Mouse (Mus musculus) heart, adult 11 months (tissue): ENCODE measurements at regions not wholly inside any gene's neighbourhood (a gene's known extent, or its start where the extent isn't known, plus 50 kb on each side); places are given as distances from the start of the nearest gene placed in this dataset.
"Not testable (repeated sequence)": the region's sequence is repeated elsewhere in the genome, so short reads cannot be mapped to it uniquely, and the experiment has no call there.

Experiments
- DNase-seq: peaks from one replicate; pipeline ENCODE4 v3.0.0; 2022

- DNase-seq: no peak
Observed at GRCm38 (mm10) chr10:103958183-103958582, 184.6 kb upstream of the Gm21293 start.

DNA sequence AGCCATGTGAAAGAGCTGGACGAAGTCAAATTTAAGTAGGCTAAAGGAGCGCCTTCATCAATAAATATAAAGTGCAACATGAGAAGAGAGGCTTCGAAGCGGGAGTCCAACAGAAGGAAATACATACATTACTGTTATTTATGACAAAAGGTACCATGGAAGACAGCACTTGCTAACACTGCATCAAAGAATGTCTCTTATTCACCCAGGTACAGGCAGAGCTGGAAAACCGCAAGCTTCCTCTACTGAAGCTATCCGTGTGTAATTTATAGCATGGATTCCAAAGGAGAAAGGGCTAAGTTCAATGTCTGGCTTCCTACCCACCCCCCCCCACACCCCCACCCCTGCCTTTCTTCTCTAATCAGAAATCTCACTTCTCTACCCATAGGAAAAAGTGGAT lies 166.7 kb upstream of the Gm21293 start:
- DNase-seq: no peak

GRCm38 (mm10) chr10:103984287-103984956 lies 158.4 kb upstream of the Gm21293 start:
- no peak for DNase-seq

GRCm38 (mm10) chr10:104019540-104019939 lies 123.2 kb upstream of the Gm21293 start:
- no peak for DNase-seq

DNA sequence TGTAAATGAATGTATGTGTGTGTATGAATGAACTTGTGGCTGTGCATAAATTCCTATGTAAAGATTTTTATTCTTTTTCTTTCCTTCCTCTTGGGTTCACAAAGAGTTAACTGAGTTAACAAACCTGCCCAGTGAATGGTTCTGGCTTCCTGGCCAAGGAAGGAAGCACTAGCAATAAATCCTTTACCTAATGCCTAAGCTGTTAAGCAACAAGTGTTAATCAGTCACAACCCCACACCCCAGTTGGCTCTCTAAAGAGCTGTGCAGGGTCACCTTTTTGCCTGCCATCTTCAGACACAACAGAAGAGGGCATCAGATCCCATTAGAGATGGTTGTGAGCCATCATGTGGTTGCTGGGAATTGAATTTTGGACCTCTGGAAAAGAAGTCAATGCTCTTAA lies 121.2 kb upstream of the Gm21293 start:
- DNase-seq: no peak

DNA sequence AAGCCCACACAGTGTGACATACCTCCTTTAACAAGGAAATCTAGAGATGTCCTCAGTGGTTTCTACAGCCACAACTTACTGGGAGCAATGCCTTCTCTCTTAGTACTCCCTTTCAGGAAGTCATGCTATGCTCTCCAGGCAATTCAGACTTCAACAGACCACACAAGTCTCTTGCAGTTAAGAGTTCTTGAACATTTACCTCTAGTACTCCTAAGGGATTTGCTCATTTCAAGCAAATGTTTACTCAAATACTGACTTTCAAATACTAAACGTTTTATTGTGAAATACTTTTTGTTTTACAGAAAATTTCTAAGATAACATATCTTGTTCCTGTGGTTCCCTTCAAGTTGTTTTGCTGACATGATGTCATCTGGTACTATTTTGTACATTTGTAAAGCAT lies 114.6 kb upstream of the Gm21293 start:
- no peak for DNase-seq

DNA sequence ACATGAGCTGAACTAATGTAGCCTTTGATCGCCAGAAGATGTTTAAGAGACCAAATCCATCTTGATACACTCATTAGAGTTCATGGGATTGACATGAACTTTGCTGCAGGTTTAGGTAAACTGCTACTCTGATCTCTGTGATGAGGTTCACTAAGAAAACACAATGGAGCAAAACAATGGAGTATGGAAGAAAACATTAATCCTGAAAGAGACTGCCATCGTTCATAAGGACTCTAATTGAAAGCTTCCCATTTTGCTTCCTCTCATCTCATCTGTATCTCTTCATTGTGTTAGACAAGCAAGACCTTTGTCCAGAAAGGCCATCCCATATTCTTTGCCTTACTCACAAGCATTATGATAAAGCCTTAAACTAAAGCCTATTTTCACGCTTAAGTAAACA lies 110.0 kb upstream of the Gm21293 start:
- no peak for DNase-seq

- DNase-seq: not testable (repeated sequence)
Observed at GRCm38 (mm10) chr10:104041729-104042386, 100.9 kb upstream of the Gm21293 start.

DNA sequence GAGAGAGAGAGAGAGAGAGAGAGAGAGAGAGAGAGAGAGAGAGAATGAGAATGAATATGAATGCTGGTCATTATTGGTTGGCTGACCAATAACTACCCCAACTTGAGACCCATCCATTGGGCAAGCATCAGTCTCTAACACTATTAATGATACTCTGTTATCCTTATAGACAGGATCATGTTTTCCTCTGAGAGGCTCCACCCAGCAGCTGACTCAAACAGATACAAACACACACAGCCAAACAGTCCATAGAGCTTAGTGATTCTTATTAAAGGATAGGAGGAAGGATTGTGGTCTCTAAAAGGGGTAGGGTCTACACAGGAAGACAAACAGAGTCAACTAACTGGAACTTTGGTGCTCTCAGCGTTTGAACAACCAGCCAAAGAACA lies 100.4 kb upstream of the Gm21293 start:
- no peak for DNase-seq

DNA sequence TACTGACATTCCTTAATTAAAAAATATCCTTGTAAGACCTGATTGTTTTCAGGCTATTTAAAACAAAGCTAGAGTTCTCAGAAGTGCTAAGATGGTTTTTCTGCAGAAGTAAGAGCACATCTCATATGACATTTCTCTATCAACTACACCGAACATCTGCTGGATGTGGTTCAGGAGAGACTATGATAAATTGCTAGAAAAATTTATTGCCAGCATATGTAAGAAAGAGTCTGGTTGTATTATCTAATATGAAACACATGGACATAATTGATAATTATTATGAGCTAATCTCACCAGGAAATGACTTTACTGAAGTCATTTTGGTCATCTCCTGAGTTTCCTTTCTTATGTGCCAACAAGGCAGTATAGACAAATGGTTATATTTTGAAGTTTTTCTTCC lies 99.2 kb upstream of the Gm21293 start:
- DNase-seq: no peak
